Mouse (Mus musculus): ENCODE results near the gene Fmn2.

GRCm38 (mm10) chr1:174636291-174636690 is 134.7 kb downstream of the Fmn2 start:
- TF ChIP-seq CTCF (IDR thresholded peaks at IDR 0.05) (no peak), EP300 (IDR thresholded peaks at IDR 0.05) (no peak)
